Mouse (Mus musculus) ES-E14 (cell line): ENCODE data around the gene St3gal2.

Experiments used
- MAFK ChIP-seq: IDR thresholded peaks from 2 replicates; pipeline ENCODE4 v1.6.1; 2014; ENCODE audit warnings: mild to moderate bottlenecking, low read depth, low read length, inconsistent platforms; ENCODE audit not compliant: insufficient read depth
- ZC3H11A ChIP-seq: IDR thresholded peaks from 2 replicates; pipeline ENCODE4 v1.6.1; 2012; ENCODE audit warnings: low read depth, mild to moderate bottlenecking, inconsistent platforms, low read length, borderline replicate concordance

- TF ChIP-seq ZC3H11A (no peak), MAFK (no peak)
These were observed 50.4 kb downstream of the St3gal2 start for GRCm38 (mm10) chr8:110969910-110970770.
